Mouse (Mus musculus) adrenal gland, postnatal 25 days (tissue): ENCODE measurements around the gene Gm11564. TPM values are rescaled to one million over a fixed set of nuclear protein-coding genes. Genes with fewer than 3 reads are reported as not detected.
"Not testable (repeated sequence)": the region's sequence is repeated elsewhere in the genome, so short reads cannot be mapped to it uniquely, and the experiment has no call there.

Source experiments
- DNase-seq: peaks from one replicate; pipeline ENCODE4 v3.0.0; 2021; ENCODE audit warnings: mixed read lengths
- long read RNA-seq: library from polyadenylated mRNA; stranded (forward); transcript quantifications from one replicate; pipeline ENCODE4 v2.0.0, GENCODE M21; 2021
- total RNA-seq: library from RNA; stranded (reverse); gene quantifications from 2 replicates; pipeline ENCODE4 v1.2.3, GENCODE M21; 2021

Gm11564 gene
- total RNA-seq = not detected in 2 replicates
- long read RNA-seq = 0 reads

DNA sequence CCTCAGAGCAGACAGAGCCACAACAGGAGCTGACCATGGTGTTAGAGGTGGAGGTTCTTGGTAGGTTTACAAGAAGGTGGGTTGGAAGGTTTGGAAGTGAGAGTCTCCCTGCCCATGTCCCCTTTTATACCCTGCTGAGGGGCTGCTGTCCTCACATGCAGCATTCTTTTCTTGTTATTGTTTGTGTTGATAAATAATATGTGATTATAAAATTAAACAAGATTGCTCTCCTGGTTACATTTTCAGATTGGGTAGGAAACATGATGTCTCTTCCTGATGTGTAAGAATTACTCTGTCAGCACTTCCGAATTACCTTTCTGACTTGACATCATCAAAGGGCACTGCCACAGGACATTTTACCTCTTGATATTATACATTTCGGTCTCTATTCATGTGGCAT lies at the start of gene Gm11564:
TSS of gene Gm11564 (minus strand) at position 101 of the 400 bp plus-strand sequence.
- not testable (repeated sequence) for DNase-seq

DNA sequence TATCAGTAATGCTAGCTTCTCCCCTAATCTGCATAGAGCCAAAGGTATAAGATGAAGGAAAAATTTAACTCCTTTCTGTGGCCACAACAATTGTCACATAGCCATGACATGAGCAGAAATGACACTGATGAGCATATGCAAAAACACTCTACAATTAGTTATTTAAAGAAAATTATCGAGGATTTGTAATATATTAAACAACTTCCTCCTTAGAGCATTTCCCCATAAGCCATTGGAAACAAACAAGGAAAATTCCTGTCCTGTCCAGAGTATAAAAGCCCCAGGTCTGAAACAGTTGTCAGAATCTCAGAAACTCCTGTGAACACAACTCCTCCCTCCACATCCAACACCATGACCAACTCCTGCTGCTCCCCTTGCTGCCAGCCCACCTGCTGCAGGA lies 48.7 kb upstream of the Gm11564 start, which contains the start of gene Gm11559:
TSS of gene Gm11559 (plus strand) at position 301 of the 400 bp plus-strand sequence.
- not testable (repeated sequence) for DNase-seq

DNA sequence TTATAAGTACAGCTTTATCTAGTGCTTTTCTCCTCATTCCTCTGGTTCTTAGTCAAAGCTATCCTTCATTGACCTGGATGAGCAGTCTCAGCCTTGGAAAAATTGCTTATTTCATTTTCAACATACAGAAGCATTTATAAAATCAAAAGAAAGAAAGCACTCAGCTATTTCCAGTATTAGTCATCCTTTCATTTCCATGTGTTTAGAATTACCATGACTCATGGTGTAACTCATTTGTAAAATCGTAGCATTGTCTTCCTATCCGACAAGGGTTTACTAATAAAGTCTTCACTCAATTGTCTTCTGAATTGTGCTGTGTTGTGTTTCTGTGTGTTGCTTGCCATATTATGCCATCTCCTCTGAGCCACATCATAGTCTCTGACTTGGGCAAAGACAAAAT lies 43.3 kb upstream of the Gm11564 start:
- no peak for DNase-seq

DNA sequence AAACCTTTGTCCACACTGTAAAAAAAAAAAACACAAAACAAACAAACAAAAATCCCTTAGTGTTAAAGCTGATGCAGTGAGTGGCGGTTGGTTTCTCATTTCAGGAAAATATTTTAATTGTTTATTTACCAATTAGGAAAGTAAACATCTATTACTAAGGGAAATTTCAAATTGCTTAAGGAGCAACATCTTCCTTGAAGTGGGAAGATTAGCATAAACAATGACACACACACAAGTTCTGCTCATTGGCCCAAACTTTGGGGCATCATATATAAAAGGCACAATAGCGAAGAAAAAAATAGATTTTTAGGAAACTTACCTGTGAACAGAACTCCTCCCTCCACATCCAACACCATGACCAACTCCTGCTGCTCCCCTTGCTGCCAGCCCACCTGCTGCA lies 42.2 kb upstream of the Gm11564 start, which contains the start of gene Gm11568:
TSS of gene Gm11568 (plus strand) at position 301 of the 400 bp plus-strand sequence.
- no peak for DNase-seq

DNA sequence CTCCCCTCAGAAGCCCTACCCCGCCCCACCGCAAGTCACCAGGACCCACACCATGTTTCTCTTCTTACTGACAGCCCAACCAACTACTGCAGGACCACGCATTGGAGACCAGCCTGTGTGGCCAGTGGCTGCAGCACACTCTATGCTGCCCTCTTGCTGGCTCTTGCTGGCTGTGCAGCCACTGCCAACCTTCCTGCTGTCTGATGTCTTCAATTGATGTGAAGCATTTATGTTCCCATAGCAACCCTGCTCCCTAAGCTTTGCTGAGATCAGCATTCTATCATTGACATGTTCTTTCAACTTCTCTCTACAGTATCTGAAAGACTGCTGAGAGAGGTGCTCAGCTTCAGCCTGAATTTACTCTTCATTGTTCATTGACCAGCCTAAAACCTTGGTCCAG lies 38.7 kb upstream of the Gm11564 start:
- DNase-seq = no peak

DNA sequence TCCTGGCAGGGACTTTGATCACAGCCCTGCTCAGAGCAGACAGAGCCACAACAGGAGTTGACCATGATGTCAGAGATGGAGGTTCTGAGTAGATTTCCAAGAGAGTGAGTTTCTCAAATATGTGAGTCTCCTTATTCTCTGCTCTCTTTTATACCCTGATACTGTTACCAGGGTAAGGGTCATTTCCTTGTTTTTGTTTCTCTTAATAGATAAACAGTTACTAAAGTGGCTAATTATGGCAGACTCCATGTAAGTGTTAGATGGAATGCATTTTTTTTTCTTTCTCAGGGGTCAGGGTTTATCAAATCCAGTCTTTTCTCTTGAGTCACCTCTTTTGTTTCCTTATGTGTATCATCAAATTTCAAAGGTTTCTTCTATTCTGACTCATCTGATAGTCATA lies 36.0 kb upstream of the Gm11564 start, which contains the start of gene Krtap4-16:
TSS of gene Krtap4-16 (minus strand) at position 101 of the 400 bp plus-strand sequence.
- no peak for DNase-seq

DNA sequence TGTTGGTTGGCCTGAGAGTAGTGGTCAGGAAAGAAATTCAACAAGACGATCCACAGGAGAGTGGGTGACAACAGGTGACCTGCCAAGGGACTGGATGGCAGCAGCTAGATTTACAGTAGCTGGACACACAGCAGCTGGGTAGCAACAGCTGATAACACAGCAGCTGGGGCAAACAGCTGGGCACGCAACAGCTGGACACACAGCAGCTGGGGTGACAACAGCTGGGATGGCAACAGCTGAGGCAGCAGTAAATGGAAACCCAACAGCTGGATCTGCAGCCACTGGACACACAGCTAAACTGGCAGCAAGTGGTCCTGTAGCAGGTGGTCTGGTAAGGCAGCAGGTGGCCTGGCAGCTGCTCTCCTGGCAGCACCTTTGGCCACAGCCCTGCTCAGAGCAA lies 31.3 kb upstream of the Gm11564 start:
- DNase-seq = no peak

DNA sequence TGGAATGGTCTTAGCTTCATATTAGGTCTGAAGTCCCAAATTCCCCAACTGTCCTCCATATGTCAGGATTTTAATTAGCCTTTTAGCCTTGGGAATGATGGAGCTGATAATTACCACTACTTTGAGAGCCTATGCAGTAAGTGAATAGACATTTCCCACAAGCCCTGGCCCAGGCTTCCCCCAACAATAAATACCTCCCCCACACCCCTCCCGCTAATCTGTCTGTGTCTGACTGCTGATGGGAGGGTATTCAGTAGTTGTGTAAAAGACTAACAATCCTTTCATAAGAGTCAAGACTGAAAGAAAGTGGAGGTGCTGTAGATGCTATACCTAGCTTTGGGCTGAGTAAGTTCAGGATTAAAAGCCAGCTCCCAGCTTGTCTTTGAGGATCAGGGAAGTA lies 26.7 kb upstream of the Gm11564 start:
- DNase-seq = no peak

DNA sequence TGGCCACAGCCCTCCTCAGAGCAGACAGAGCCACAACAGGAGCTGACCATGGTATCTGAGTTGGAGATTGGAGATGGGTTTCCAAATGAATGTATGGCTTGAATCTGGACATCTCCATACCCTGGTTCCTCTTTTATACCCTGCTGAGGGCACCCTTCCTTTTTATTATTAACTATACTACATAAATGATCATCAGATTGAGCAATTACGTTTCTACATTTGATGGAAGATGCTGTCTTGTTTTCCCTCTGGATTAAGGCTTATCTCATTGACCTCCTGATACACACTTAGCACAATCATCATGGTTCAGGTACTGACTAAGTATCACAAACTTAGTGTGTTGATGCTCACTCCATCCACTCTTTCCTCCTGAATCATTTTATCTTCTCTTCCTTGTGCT lies 22.5 kb upstream of the Gm11564 start, which contains the start of gene 2300003K06Rik:
TSS of gene 2300003K06Rik (minus strand) at position 101 of the 400 bp plus-strand sequence.
- no peak for DNase-seq

DNA sequence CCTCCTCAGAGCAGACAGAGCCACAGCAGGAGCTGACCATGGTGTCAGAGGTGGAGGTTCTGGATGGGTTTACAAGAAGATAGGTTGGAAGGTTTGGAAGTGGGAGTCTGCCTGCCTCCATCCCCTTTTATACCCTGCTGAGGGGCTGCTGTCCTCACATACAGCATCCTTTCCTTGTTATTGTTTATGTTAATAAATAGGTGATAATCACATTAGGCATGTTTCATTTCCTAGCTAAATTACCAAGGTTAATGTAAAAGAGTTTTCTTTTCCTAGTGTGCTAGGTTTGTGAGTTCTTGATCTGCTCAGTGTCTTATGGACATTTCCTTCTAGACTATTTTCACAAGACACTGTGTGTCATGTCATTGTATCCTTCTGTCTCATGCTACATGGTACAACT lies 5.7 kb downstream of the Gm11564 start, which contains the start of gene Krtap4-13:
TSS of gene Krtap4-13 (minus strand) at position 101 of the 400 bp plus-strand sequence.
- not testable (repeated sequence) for DNase-seq

DNA sequence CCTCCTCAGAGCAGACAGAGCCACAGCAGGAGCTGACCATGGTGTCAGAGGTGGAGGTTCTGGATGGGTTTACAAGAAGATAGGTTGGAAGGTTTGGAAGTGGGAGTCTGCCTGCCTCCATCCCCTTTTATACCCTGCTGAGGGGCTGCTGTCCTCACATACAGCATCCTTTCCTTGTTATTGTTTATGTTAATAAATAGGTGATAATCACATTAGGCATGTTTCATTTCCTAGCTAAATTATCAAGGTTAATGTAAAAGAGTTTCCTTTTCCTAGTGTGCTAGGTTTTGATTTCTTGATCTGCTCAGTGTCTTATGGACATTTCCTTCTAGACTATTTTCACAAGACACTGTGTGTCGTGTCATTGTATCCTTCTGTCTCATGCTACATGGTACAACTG lies 11.1 kb downstream of the Gm11564 start, which contains the start of gene Gm11554:
TSS of gene Gm11554 (minus strand) at position 101 of the 400 bp plus-strand sequence.
- not testable (repeated sequence) for DNase-seq

DNA sequence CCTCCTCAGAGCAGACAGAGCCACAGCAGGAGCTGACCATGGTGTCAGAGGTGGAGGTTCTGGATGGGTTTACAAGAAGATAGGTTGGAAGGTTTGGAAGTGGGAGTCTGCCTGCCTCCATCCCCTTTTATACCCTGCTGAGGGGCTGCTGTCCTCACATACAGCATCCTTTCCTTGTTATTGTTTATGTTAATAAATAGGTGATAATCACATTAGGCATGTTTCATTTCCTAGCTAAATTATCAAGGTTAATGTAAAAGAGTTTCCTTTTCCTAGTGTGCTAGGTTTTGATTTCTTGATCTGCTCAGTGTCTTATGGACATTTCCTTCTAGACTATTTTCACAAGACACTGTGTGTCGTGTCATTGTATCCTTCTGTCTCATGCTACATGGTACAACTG lies 16.6 kb downstream of the Gm11564 start, which contains the start of gene Gm11569:
TSS of gene Gm11569 (minus strand) at position 101 of the 400 bp plus-strand sequence.
- not testable (repeated sequence) for DNase-seq

DNA sequence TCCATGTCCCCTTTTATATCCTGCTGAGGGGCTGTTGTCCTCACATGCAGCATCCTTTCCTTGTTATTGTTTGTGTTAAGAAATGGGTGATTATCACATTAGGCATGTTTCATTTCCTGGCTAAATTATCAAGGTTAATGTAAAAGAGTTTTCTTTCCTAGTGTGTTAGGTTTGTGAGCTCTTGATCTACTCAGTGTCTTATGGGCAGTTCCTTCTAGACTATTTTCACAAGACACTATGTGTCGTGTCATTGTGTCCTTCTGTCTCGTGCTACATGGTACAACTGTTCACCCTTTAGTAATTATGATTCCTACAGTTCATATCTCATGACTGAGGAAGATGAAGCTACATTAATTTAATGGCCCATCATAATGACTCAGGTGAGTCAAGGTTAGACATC lies 22.1 kb downstream of the Gm11564 start, which contains the start of gene Gm11596:
TSS of gene Gm11596 (minus strand) at position 101 of the 400 bp plus-strand sequence.
- DNase-seq = no peak

DNA sequence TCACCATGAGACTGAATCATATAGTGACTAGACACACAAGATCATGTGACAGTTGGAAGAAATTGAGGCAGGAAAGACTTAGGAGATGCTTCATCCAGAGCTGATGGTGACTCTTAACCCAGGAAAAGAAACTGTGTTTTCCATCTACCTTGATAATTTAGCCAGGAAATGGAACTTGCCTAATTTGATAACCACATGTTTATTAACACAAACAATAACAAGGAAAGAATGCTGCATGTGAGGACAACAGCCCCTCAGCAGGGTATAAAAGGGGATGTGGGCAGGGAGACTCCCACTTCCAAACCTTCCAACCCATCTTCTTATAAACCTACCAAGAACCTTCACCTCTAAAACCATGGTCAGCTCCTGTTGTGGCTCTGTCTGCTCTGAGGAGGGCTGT lies 30.6 kb downstream of the Gm11564 start, which contains the start of gene Krtap4-9:
TSS of gene Krtap4-9 (plus strand) at position 301 of the 400 bp plus-strand sequence.
- not testable (repeated sequence) for DNase-seq

DNA sequence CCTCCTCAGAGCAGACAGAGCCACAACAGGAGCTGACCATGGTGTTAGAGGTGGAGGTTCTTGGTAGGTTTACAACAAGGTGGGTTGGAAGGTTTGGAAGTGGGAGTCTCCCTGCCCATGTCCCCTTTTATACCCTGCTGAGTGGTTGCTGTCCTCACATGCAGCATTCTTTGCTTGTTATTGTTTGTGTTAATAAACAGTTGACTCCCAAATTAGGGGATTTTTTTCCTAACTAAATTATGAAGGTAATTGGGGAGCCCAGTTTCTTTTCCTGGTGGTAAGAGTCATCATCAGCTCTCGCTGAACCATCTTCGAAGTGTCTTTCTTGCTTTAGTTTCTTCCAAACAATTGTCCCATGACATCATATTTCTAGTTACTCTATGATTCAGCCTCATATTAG lies 34.9 kb downstream of the Gm11564 start, which contains the start of gene Krtap4-8:
TSS of gene Krtap4-8 (minus strand) at position 101 of the 400 bp plus-strand sequence.
- no peak for DNase-seq

DNA sequence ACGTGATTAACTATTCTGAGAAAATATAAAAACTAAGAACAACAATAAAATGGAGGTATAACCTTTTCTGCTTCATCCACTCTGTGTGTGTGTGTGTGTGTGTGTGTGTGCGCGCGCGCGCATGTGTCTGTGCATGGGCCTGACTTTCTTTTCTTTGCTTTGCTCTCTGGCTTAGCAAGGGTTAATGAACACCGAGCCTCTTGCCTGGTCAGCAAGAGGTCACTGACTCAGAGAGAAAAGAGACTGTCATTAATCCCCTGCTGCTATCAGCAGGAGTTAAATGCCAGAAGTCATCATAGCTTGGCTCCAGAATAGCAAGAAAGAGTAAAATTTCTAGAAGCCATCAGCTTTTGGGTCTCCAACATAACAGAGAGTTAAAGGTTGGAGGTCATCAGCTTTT lies 37.1 kb downstream of the Gm11564 start:
- DNase-seq = no peak

DNA sequence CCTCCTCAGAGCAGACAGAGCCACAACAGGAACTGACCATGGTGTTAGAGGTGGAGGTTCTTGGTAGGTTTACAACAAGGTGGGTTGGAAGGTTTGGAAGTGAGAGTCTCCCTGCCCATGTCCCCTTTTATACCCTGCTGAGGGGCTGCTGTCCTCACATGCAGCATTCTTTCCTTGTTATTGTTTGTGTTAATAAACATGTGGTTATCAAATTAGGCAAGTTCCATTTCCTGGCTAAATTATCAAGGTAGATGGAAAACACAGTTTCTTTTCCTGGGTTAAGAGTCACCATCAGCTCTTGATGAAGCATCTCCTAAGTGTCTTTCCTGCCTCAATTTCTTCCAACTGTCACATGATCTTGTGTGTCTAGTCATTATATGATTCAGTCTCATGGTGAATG lies 42.7 kb downstream of the Gm11564 start, which contains the start of gene Gm11595:
TSS of gene Gm11595 (minus strand) at position 101 of the 400 bp plus-strand sequence.
- DNase-seq = not testable (repeated sequence)

DNA sequence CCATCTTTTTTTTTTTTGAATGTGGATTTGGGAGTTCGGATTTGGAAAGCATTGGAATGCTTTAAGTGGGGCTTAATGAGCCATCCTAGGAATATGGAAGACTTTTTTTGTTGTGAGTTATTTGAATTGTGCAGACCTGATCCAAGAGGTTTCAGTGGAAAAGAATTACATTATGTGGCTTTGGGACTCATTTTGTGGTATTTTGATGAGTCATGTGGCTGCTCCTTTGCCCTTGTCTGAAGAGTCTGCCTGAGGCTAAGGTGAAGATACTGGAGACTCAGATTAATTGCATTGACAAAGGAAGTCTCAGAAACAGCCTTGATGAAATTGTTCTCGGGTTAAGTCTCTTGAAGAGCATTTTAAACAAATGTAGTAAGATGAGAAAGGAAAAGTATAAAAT lies 47.1 kb downstream of the Gm11564 start:
- DNase-seq = no peak

Other genes with a start within 250 kb of the Gm11564 start
- gene Krtap3-1, start 249.0 kb downstream of the Gm11564 start, total RNA-seq = not detected in 2 replicates
- gene Krtap1-5, start 234.7 kb downstream of the Gm11564 start, total RNA-seq = not detected in 2 replicates
- not detected in 2 replicates for gene Krtap1-4, start 232.0 kb downstream of the Gm11564 start, total RNA-seq
- gene Krtap1-3, start 224.3 kb downstream of the Gm11564 start, total RNA-seq = not detected in 2 replicates
- gene Krtap9-3, start 217.6 kb downstream of the Gm11564 start, total RNA-seq = not detected in 2 replicates
- not detected in 2 replicates for gene Gm11938, start 212.4 kb downstream of the Gm11564 start, total RNA-seq
- not detected in 2 replicates for gene Gm11937, start 205.5 kb downstream of the Gm11564 start, total RNA-seq
- gene Krtap2-4, start 200.8 kb downstream of the Gm11564 start, total RNA-seq = not detected in 2 replicates
- gene Gm11562, start 195.2 kb downstream of the Gm11564 start, total RNA-seq = not detected in 2 replicates
- not detected in 2 replicates for gene Krtap4-1, start 187.4 kb downstream of the Gm11564 start, total RNA-seq
- not detected in 2 replicates for gene Krtap4-2, start 180.6 kb downstream of the Gm11564 start, total RNA-seq
- gene Krtap4-7, start 171.6 kb downstream of the Gm11564 start, total RNA-seq = not detected in 2 replicates
- not detected in 2 replicates for gene Gm11555, start 165.4 kb downstream of the Gm11564 start, total RNA-seq
- gene Gm11563, start 156.7 kb downstream of the Gm11564 start, total RNA-seq = not detected in 2 replicates
- not detected in 2 replicates for gene Krtap4-6, start 149.7 kb downstream of the Gm11564 start, total RNA-seq
- not detected in 2 replicates for gene Gm14190, start 124.9 kb downstream of the Gm11564 start, total RNA-seq
- not detected in 2 replicates for gene Gm14180, start 81.4 kb downstream of the Gm11564 start, total RNA-seq
- not detected in 2 replicates for gene Gm11595, start 42.8 kb downstream of the Gm11564 start, total RNA-seq
- gene Krtap4-8, start 35.0 kb downstream of the Gm11564 start, total RNA-seq = not detected in 2 replicates
- gene Krtap4-9, start 30.5 kb downstream of the Gm11564 start, total RNA-seq = not detected in 2 replicates
- gene Gm11596, start 22.2 kb downstream of the Gm11564 start, total RNA-seq = not detected in 2 replicates
- not detected in 2 replicates for gene Gm11569, start 16.7 kb downstream of the Gm11564 start, total RNA-seq
- gene Gm11554, start 11.2 kb downstream of the Gm11564 start, total RNA-seq = not detected in 2 replicates
- not detected in 2 replicates for gene Krtap4-13, start 5.8 kb downstream of the Gm11564 start, total RNA-seq
- gene 2300003K06Rik, start 22.4 kb upstream of the Gm11564 start, total RNA-seq = not detected in 2 replicates
- not detected in 2 replicates for gene Krtap4-16, start 35.9 kb upstream of the Gm11564 start, total RNA-seq
- gene Gm11568, start 42.3 kb upstream of the Gm11564 start, total RNA-seq = not detected in 2 replicates
- not detected in 2 replicates for gene Gm11559, start 48.8 kb upstream of the Gm11564 start, total RNA-seq
- not detected in 2 replicates for gene Krtap9-1, start 57.7 kb upstream of the Gm11564 start, total RNA-seq
- not detected in 2 replicates for gene Gm11567, start 63.5 kb upstream of the Gm11564 start, total RNA-seq
- gene Krtap31-1, start 92.3 kb upstream of the Gm11564 start, total RNA-seq = not detected in 2 replicates
- not detected in 2 replicates for gene Gm11565, start 99.1 kb upstream of the Gm11564 start, total RNA-seq
- gene Krtap31-2, start 120.6 kb upstream of the Gm11564 start, total RNA-seq = not detected in 2 replicates
- gene Krtap9-5, start 132.8 kb upstream of the Gm11564 start, total RNA-seq = not detected in 2 replicates
- not detected in 2 replicates for gene Krtap29-1, start 163.4 kb upstream of the Gm11564 start, total RNA-seq
- gene Krtap16-1, start 170.9 kb upstream of the Gm11564 start, total RNA-seq = not detected in 2 replicates
- gene Krtap17-1, start 178.3 kb upstream of the Gm11564 start, total RNA-seq = not detected in 2 replicates
- gene Krt33a, start 200.5 kb upstream of the Gm11564 start, total RNA-seq = not detected in 2 replicates
- not detected in 2 replicates for gene Krt33b, start 214.2 kb upstream of the Gm11564 start, total RNA-seq
- gene Krt34, start 225.9 kb upstream of the Gm11564 start, total RNA-seq = not detected in 2 replicates
- not detected in 2 replicates for gene Krt31, start 234.9 kb upstream of the Gm11564 start, total RNA-seq